Mouse (Mus musculus) inflammation-experienced regulatory T-cells, adult 6 months (primary cell): ENCODE results near the gene Slc35d3. TPM values are rescaled to one million over a fixed set of nuclear protein-coding genes. Genes with fewer than 3 reads are reported as not detected.
A peak's percentile ranks its signal among the peaks of the same experiment; 100 is the strongest.

Experiments
- ATAC-seq: one replicate; pipeline ENCODE4 v1.8.0; 2017
- polyA plus RNA-seq, 3 experiments: library from polyadenylated mRNA; unstranded; fragments of 100-300 nt; shearing (Covaris generic); gene quantifications; one replicate each; pipeline ENCODE4 v1.2.1; 2017

Slc35d3 gene
- not detected for polyA plus RNA-seq

GRCm38 (mm10) chr10:19850998-19851691 lies at the start of gene Slc35d3:
Gene Slc35d3, minus strand, starts transcription at chr10:19851459.
- ATAC-seq = peak; percentile 89

GRCm38 (mm10) chr10:19900191-19900590 lies 48.9 kb upstream of the Slc35d3 start:
- no peak for ATAC-seq

- ATAC-seq = peak; percentile 69
These were observed 42.7 kb upstream of the Slc35d3 start for GRCm38 (mm10) chr10:19893976-19894375.

- ATAC-seq = no peak
These were observed 41.9 kb upstream of the Slc35d3 start for GRCm38 (mm10) chr10:19893146-19893545.

GRCm38 (mm10) chr10:19891686-19892085 lies 40.4 kb upstream of the Slc35d3 start:
- no peak for ATAC-seq

- ATAC-seq = no peak
These were observed 38.6 kb upstream of the Slc35d3 start for GRCm38 (mm10) chr10:19889908-19890307.

- peak; percentile 58 for ATAC-seq
These were observed 35.0 kb upstream of the Slc35d3 start for GRCm38 (mm10) chr10:19886249-19886648.

- no peak for ATAC-seq
These were observed 33.1 kb upstream of the Slc35d3 start for GRCm38 (mm10) chr10:19884409-19884808.

- ATAC-seq = no peak
These were observed 29.2 kb upstream of the Slc35d3 start for GRCm38 (mm10) chr10:19880437-19880836.

GRCm38 (mm10) chr10:19879161-19879560 lies 27.9 kb upstream of the Slc35d3 start:
- ATAC-seq = no peak

GRCm38 (mm10) chr10:19877679-19878078 lies 26.4 kb upstream of the Slc35d3 start:
- ATAC-seq = no peak

GRCm38 (mm10) chr10:19877257-19877656 lies 26.0 kb upstream of the Slc35d3 start:
- ATAC-seq = no peak

- no peak for ATAC-seq
These were observed 25.4 kb upstream of the Slc35d3 start for GRCm38 (mm10) chr10:19876669-19877068.

- ATAC-seq = no peak
These were observed 24.1 kb upstream of the Slc35d3 start for GRCm38 (mm10) chr10:19875346-19875745.

GRCm38 (mm10) chr10:19855597-19856306 lies 4.5 kb upstream of the Slc35d3 start:
- ATAC-seq = no peak

GRCm38 (mm10) chr10:19853609-19854008 lies 2.4 kb upstream of the Slc35d3 start:
- ATAC-seq = no peak

GRCm38 (mm10) chr10:19852776-19853175 lies 1.5 kb upstream of the Slc35d3 start:
- no peak for ATAC-seq

GRCm38 (mm10) chr10:19850544-19850997 lies 688 bp downstream of the Slc35d3 start:
- no peak for ATAC-seq

GRCm38 (mm10) chr10:19849771-19850365 lies 1.4 kb downstream of the Slc35d3 start:
- ATAC-seq = no peak

- no peak for ATAC-seq
These were observed 2.1 kb downstream of the Slc35d3 start for GRCm38 (mm10) chr10:19848928-19849770.

GRCm38 (mm10) chr10:19839836-19840235 lies 11.4 kb downstream of the Slc35d3 start:
- no peak for ATAC-seq

- no peak for ATAC-seq
These were observed 15.2 kb downstream of the Slc35d3 start for GRCm38 (mm10) chr10:19835887-19836710.
